Mouse (Mus musculus) intestine, embryonic 16.5 days (tissue): ENCODE results near the gene Furin. TPM values are rescaled to one million over a fixed set of nuclear protein-coding genes. Genes with fewer than 3 reads are reported as not detected.

ENCODE experiments used
- ATAC-seq: fragments of 200-750 bp; cut with Nextera tagmentation; 2 replicates; pipeline ENCODE4 v1.8.0; 2017; ENCODE audit warnings: moderate TSS enrichment, moderate library complexity
- H3K27ac ChIP-seq: fragments of 300-500 bp; sonication (generic); 2 replicates; pipeline ENCODE4 v1.5.1; 2014; ENCODE audit warnings: mild to moderate bottlenecking, low read length
- H3K27me3 ChIP-seq: fragments of 300-500 bp; sonication (generic); replicated peaks from 2 replicates; pipeline ENCODE4 v1.6.1; 2014; ENCODE audit warnings: low read length, control low read depth, mixed read lengths; ENCODE audit not compliant: control insufficient read depth, insufficient read depth
- H3K36me3 ChIP-seq: fragments of 300-500 bp; sonication (generic); 2 replicates; pipeline ENCODE4 v1.6.1; 2014; ENCODE audit warnings: low read length, control low read depth; ENCODE audit not compliant: control insufficient read depth, insufficient read depth
- H3K4me1 ChIP-seq: fragments of 300-500 bp; sonication (generic); 2 replicates; pipeline ENCODE4 v1.6.1; 2014; ENCODE audit warnings: low read length, control low read depth, mixed read lengths; ENCODE audit not compliant: control insufficient read depth, insufficient read depth
- H3K4me2 ChIP-seq: fragments of 300-500 bp; sonication (generic); 2 replicates; pipeline ENCODE4 v1.6.1; 2014; ENCODE audit warnings: low read depth, low read length, control low read depth
- H3K4me3 ChIP-seq: fragments of 300-500 bp; sonication (generic); 2 replicates; pipeline ENCODE4 v1.5.1; 2014; ENCODE audit warnings: mild to moderate bottlenecking, low read length
- H3K9ac ChIP-seq: fragments of 300-500 bp; sonication (generic); 2 replicates; pipeline ENCODE4 v1.6.1; 2014; ENCODE audit warnings: low read depth, low read length
- H3K9me3 ChIP-seq: fragments of 300-500 bp; sonication (generic); 2 replicates; pipeline ENCODE4 v1.6.1; 2016; ENCODE audit warnings: low read length, control low read depth; ENCODE audit not compliant: control insufficient read depth
- WGBS: fragments of 180-500 bp; shearing (Covaris S2); extraction: QIAGEN DNeasy Blood & Tissue Kit; methylation state at CpG from one replicate; pipeline ENCODE4 v1.1.7; 2014; 5-methylcytosine and 5-hydroxymethylcytosine counted together
- polyA plus RNA-seq: library from polyadenylated mRNA; unstranded; fragments of >200 nt; fragmentation: Nextera tagmentation; extraction: Ambion mirVana; gene quantifications from 2 replicates; pipeline ENCODE4 v1.2.1, GENCODE M21; 2015

The Furin gene
- polyA plus RNA-seq, 1 experiment from 2014 or later = 7.8 TPM

GRCm38 (mm10) chr7:80436571-80436970 lies 31.3 kb upstream of the Furin start:
- Histone ChIP-seq H3K4me3 (no peak overlapping the region), H3K27ac (no peak overlapping the region), H3K36me3 (no peaks in the 10 kb centered on the region), H3K4me2 (no peak overlapping the region), H3K9ac (no peak overlapping the region), H3K4me1 (no peaks in the 10 kb centered on the region), H3K9me3 (no peaks in the 10 kb centered on the region), H3K27me3 (no peaks in the 10 kb centered on the region)
- no peak for ATAC-seq
- WGBS = 87% methylated on average over 7 of the region's 7 CpGs

GRCm38 (mm10) chr7:80435594-80435993 lies 30.4 kb upstream of the Furin start:
- Histone ChIP-seq H3K4me2 (no peak overlapping the region), H3K4me1 (no peaks in the 10 kb centered on the region), H3K27me3 (no peaks in the 10 kb centered on the region), H3K9ac (no peak overlapping the region), H3K27ac (no peak overlapping the region), H3K9me3 (no peaks in the 10 kb centered on the region), H3K4me3 (no peak overlapping the region), H3K36me3 (no peaks in the 10 kb centered on the region)
- peak; percentile 50; the same call in 1 of the 2 replicates for ATAC-seq
- 48% methylated on average over 3 of the region's 3 CpGs for WGBS

GRCm38 (mm10) chr7:80429661-80430060 lies 24.4 kb upstream of the Furin start:
- Histone ChIP-seq H3K36me3 (no peaks in the 10 kb centered on the region), H3K4me1 (no peaks in the 10 kb centered on the region), H3K9ac (no peak overlapping the region), H3K4me2 (no peak overlapping the region), H3K27me3 (no peaks in the 10 kb centered on the region), H3K27ac (no peak overlapping the region), H3K9me3 (no peaks in the 10 kb centered on the region), H3K4me3 (no peak overlapping the region)
- ATAC-seq = no peak
- 94% methylated on average over 12 of the region's 12 CpGs for WGBS

- Histone ChIP-seq H3K36me3 (no peaks in the 10 kb centered on the region), H3K4me1 (peaks cover 4% of the 10 kb centered on the region; the same call in 1 of the 2 replicates), H3K27me3 (no peaks in the 10 kb centered on the region), H3K4me3 (no peak overlapping the region), H3K27ac (no peak overlapping the region), H3K9ac (no peak overlapping the region), H3K9me3 (no peaks in the 10 kb centered on the region), H3K4me2 (no peak overlapping the region)
- ATAC-seq = no peak
- 83% methylated on average over 5 of the region's 5 CpGs for WGBS
These were observed 22.5 kb upstream of the Furin start for GRCm38 (mm10) chr7:80427730-80428129.

GRCm38 (mm10) chr7:80426363-80426762 lies 21.1 kb upstream of the Furin start:
- Histone ChIP-seq H3K9me3 (no peaks in the 10 kb centered on the region), H3K4me3 (no peak overlapping the region), H3K9ac (no peak overlapping the region), H3K4me1 (peaks cover 6% of the 10 kb centered on the region; the same call in 1 of the 2 replicates), H3K27me3 (no peaks in the 10 kb centered on the region), H3K36me3 (no peaks in the 10 kb centered on the region), H3K4me2 (no peak overlapping the region), H3K27ac (no peak overlapping the region)
- no peak for ATAC-seq
- WGBS = 68% methylated on average over 7 of the region's 7 CpGs

- WGBS = 81% methylated on average over 6 of the region's 6 CpGs
- Histone ChIP-seq H3K9me3 (no peaks in the 10 kb centered on the region), H3K4me2 (no peak overlapping the region), H3K4me3 (no peak overlapping the region), H3K9ac (no peak overlapping the region), H3K27me3 (no peaks in the 10 kb centered on the region), H3K27ac (no peak overlapping the region), H3K36me3 (no peaks in the 10 kb centered on the region), H3K4me1 (peaks cover 6% of the 10 kb centered on the region; the same call in 1 of the 2 replicates)
- ATAC-seq = no peak
These were observed 19.5 kb upstream of the Furin start for GRCm38 (mm10) chr7:80424722-80425121.

- Histone ChIP-seq H3K27ac (no peak overlapping the region), H3K36me3 (no peaks in the 10 kb centered on the region), H3K27me3 (no peaks in the 10 kb centered on the region), H3K9me3 (no peaks in the 10 kb centered on the region), H3K4me1 (peaks cover 6% of the 10 kb centered on the region; the same call in 1 of the 2 replicates), H3K4me2 (peak overlapping the region; percentile 46), H3K4me3 (peak overlapping the region; percentile 17), H3K9ac (peak overlapping the region; percentile 15; the same call in 1 of the 2 replicates)
- WGBS = 13% methylated on average over 20 of the region's 20 CpGs
- ATAC-seq = no peak
These were observed 17.7 kb upstream of the Furin start for GRCm38 (mm10) chr7:80422759-80423480.

- Histone ChIP-seq H3K4me3 (no peak overlapping the region), H3K9ac (no peak overlapping the region), H3K4me1 (peaks cover 6% of the 10 kb centered on the region; the same call in 1 of the 2 replicates), H3K36me3 (no peaks in the 10 kb centered on the region), H3K27me3 (no peaks in the 10 kb centered on the region), H3K4me2 (no peak overlapping the region), H3K27ac (no peak overlapping the region), H3K9me3 (no peaks in the 10 kb centered on the region)
- 91% methylated on average over 6 of the region's 6 CpGs for WGBS
- ATAC-seq = no peak
These were observed 16.3 kb upstream of the Furin start for GRCm38 (mm10) chr7:80421576-80421975.

GRCm38 (mm10) chr7:80420586-80420985 lies 15.3 kb upstream of the Furin start:
- H3K27ac ChIP-seq = no peak overlapping the region

More at GRCm38 (mm10) chr7:80420586-80420985, 15.3 kb upstream of the Furin start:
- ATAC-seq = no peak
- H3K4me2 ChIP-seq = no peak overlapping the region
- 91% methylated on average over 4 of the region's 4 CpGs for WGBS
- H3K9me3 ChIP-seq = no peaks in the 10 kb centered on the region
- peaks cover 6% of the 10 kb centered on the region; the same call in 1 of the 2 replicates for H3K4me1 ChIP-seq
- H3K4me3 ChIP-seq = no peak overlapping the region
- H3K36me3 ChIP-seq = no peaks in the 10 kb centered on the region
- no peak overlapping the region for H3K9ac ChIP-seq
- no peaks in the 10 kb centered on the region for H3K27me3 ChIP-seq
